Comparison of ENCODE assay signal across 8 mouse cellular contexts in the genomic region with DNA sequence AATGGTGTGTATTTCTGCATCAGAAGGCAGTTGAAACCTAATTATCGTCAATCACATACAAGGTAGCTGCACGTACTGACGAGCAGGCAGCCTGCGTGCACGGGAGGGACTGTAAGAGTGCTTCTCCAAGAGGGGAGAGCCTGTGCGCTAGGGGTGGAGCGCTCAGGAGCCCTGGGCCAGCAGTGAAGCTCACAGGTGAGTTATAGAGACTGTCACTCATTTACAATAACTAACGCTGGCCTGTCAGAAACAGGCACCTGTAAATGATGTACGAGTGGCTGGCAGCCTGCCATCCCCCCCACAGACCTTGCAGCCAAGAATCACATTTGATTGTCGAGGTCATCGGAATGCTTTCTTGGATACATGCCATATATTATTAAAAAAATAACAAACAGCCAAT.
A peak's percentile ranks its signal among the peaks of the same experiment; 100 is the strongest.
DNase-seq lines count a peak whose midpoint lies in the region; ATAC-seq lines count a peak whose summit lies in the region.

No protein-coding gene starts in this region.

- no peak overlapping the region for H3K4me3 ChIP-seq in limb, embryonic 13.5 days

- 27% methylated on average over 11 of the region's 11 CpGs for WGBS in limb, embryonic 13.5 days

- peaks cover 25% of the 10 kb centered on the region for H3K4me1 ChIP-seq in limb, embryonic 13.5 days

- no peaks in the 10 kb centered on the region for H3K36me3 ChIP-seq in limb, embryonic 13.5 days

- DNase-seq in adrenal gland, adult (ENCODE audit: inconsistent age in 2 of 2, low spot score in 1 of 2), result peak; percentile 56 to 88
- DNase-seq in adrenal gland, postnatal 10 days, result peak; percentile 69
- DNase-seq in heart, postnatal 10 days, result peak; percentile 25 to 55
- no peak for DNase-seq in natural killer cell, adult 2 months (ENCODE audit: low spot score in 2 of 2)
- DNase-seq in spleen, postnatal 4 days (ENCODE audit: low spot score in 2 of 2), result no peak
- DNase-seq in frontal cortex, postnatal 36 days (ENCODE audit: low spot score in 2 of 2), result no peak

- ATAC-seq in limb, embryonic 13.5 days (ENCODE audit: low FRiP score, low read depth), result no peak
- ATAC-seq in CD4-positive, CD25-positive, alpha-beta regulatory T cell, adult 4 months, result no peak

- H3K9me3 ChIP-seq in limb, embryonic 13.5 days, result no peaks in the 10 kb centered on the region

- intact Hi-C loops in heart, postnatal 10 days (cut with DNase I), result no loop called here

- H3K4me2 ChIP-seq in limb, embryonic 13.5 days (replicated peaks), result peak overlapping the region; percentile 17

- H3K27ac ChIP-seq in limb, embryonic 13.5 days, result no peak overlapping the region

- H3K9ac ChIP-seq in limb, embryonic 13.5 days, result no peak overlapping the region

- peaks cover 29% of the 10 kb centered on the region for H3K27me3 ChIP-seq in limb, embryonic 13.5 days

Comparison
In these comparisons a context has a peak if more than half of its experiments do, and no peak if none do; other contexts are left out.
1. DNase-seq: peak in adrenal gland, adult (2 of 2), adrenal gland, postnatal 10 days (single experiment) and heart, postnatal 10 days (2 of 2); none in natural killer cell, adult 2 months (0 of 2), spleen, postnatal 4 days (0 of 2) and frontal cortex, postnatal 36 days (0 of 2).